Mouse (Mus musculus) lung, postnatal 25 days (tissue): Measurements from ENCODE around the gene Sp2.
A peak's percentile ranks its signal among the peaks of the same experiment; 100 is the strongest.

Experiments
- DNase-seq: peaks from one replicate; pipeline ENCODE4 v3.0.0; 2022; ENCODE audit warnings: low spot score

The Sp2 gene

DNA sequence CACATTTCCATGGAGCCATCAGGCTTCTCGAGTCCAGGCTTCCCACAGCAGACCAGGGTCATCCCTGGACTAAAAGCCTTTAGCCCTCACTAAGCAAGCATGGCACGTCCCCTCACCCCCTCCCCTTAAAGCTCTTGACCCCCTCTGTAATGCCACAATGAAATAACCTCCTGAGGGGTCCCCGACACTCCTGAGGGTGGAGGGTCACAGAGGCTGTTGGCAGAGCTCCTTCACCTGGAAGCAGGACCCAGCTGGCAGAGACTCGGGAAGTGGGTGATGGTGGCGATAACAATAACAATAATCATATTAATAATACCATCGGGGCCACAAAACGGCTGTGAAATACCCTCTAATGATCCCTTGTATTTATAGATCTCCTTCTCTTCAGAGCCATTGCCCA, at the start of gene Sp2:
TSS of gene Sp2 (minus strand) at position 101 of the 400 bp plus-strand sequence.
- no peak for DNase-seq

DNA sequence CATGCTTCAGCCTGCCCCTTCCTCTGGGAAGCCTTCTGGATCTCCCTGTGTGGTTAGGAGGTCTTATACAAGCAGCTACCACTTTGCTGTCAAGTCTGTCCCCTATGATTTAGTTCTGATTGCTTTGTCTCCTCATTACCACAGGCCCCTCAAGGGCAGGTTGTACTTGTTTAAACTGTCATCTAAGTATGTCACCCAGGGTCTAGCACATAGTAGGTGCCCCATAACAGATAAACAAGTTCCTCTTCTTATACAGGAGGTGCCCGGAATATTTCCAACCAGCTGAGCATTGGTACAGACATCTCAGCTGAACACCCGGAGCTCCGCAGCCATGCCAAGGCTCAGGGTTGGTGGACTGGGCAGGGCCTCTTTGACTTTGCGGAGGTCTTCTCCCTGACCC, 49.7 kb upstream of the Sp2 start:
- no peak for DNase-seq

DNA sequence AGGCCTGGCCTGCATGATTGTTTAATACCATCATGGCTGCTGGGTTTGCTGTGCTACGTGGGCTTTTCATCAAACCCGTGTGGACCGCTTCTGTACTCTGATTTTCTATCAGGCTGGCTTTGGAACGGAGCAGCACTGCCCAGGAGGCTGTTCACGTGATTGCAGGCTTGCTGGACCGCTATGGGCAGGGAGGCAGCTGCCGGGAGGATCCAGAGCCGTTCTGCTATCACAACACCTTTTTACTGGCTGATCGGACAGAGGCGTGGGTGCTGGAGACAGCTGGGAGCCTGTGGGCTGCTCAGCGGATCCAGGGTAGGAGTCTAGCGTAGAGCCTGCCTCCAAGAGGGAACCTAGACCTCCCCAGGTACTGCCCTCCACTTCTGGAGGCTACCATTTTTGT, 49.2 kb upstream of the Sp2 start:
- no peak for DNase-seq

DNA sequence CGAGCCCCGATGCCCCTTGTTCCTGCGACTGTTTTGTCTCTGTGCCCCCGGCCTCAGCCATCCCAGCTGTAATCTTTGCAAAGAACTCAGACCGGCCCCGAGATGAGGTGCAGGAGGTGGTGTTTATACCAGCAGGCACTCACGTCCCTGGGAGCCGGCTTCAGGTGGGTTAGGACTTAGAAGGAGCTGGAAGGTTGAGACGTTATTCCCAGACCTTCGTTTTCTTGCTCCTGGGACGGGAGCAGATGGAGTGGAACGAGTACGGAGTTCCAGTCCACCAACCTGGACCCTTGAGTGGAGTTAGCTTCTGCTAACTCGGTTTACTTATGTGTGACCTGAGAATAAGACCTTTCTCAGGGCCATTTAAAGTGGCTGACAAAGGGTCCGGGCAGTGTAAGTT, 47.7 kb upstream of the Sp2 start:
- DNase-seq, result no peak

DNA sequence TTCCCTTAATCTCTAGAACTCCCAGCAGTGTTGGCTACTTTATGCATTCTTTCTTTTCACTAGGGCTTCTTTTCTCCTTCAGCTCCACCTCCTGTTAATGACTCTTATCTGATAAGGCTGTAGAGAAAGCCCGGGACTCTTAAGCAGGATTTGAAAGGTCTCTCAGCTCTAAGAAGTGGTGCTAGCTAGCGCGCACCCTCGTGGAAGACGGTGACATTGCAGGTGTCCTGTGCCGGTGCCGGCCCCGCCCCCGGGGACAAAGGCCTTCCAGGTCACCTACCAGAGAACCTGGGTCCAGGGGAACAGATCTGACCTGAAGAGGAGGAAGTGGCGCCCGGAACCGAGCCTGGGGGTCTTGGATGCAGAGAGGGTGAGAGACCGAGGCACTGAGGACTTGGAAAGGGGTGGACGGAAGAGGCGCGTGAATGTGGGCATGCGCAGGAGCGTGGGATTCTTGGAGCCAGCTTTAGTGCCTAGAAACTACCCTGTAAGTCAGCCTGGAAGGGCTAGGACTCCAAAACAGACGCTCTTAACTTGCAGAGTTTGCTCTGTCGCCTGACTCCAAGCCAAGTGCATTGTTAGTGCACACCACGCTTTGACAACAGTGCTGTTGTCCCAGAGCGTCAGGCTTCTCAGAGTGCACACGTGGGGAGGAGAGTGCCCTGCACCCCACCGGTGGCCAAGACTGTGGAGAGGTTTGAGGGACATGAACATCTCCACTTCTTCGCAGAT, 47.1 kb upstream of the Sp2 start, which contains the start of gene Scrn2:
TSS of gene Scrn2 (plus strand) at position 253 of the 732 bp plus-strand sequence.
- DNase-seq, result peak; percentile 87

DNA sequence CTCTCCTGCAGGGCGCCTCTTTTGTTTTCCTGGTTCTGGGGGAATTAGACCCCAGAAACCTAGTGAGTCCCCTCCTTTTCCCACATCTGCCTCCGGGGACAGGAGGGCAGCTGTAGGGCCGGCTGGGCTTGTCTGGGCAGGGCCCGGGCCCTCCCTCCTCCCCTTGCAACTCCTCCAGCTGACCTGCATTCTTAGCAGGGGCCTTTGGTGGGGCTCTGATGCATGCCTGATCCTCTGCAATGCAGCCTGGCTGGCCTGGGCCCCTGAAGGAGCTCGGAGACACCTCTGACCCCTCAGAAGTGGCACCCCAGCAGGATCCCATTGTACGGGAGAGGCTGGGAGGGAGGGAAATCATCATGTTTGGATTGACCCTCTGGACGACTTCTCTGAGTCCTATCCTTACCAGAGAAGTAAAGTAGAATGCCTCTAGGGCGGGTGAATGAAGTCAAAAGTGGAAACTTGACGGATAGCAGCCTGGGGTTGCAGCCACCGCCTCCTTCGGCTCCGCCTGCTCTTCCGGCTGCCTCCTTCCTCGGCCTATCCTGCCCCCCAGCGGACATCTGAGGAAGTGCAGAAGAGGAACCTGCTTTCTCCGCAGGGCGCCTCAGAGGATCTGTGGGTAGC, 43.1 kb upstream of the Sp2 start:
- peak; percentile 91 for DNase-seq

DNA sequence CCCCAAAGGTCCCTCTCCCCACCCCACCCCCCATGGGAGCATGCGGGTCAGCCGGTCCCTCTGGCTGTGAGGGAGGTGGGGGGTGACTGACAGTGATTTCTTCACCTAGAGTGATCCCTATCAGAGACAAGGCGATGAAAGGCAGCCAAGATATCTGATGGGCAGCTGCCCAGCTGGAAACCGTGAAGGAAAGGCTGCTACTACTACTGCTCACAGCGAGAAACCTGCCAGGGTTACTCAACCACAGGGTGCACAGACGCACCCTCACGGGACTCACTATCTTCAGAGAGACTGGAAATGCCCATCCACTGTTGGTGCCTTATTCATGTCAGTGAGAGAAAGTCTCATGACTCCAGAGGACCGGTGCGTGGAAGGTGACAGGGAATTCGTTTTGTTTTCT, 42.2 kb upstream of the Sp2 start:
- no peak for DNase-seq

DNA sequence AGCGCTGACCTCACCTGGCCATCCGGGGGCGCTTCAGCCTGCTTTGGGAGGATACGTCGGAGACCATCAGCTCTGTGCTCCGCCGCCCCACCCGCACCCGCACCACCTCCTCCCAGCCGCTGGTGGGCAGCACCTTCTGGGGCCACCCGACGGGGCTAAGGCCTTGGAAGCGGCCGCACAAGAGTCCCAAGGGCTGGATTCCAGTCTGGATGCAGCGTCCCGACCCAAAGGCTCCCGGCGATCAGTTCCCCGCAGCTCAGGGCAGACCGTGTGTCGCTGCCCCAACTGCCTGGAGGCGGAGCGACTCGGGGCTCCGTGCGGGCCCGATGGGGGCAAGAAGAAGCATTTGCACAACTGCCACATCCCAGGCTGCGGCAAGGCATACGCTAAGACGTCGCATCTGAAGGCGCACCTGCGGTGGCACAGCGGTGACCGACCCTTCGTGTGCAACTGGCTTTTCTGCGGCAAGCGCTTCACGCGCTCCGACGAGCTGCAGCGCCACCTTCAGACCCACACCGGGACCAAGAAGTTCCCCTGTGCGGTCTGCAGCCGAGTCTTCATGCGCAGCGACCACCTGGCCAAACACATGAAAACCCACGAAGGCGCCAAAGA, 39.2 kb upstream of the Sp2 start:
- DNase-seq, result peak; percentile 77

DNA sequence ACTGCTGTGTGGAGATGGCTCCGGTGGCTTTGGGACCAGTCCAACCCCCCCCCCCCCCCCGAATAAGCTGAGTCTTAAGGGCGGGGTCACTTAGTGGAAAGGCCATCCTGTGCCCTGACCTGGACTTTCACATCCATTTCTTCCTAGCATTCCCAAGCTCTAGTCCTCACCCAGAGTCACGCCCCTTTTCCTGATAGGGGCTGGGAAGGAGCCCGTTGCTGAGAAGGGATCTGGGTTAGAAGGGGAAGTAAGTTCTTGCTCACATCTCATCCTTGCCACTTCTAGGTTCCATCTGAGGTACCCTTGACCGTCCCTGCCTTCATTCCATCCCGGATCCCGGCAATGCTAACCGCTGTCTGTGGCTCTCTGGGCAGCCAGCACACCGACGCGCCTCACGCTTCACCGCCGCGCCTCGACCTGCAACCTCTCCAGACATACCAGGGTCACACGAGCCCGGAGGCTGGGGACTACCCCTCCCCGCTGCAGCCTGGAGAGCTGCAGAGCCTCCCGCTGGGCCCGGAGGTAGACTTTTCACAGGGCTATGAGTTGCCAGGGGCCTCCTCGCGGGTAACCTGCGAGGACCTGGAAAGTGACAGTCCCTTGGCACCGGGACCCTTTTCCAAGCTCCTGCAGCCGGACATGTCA, 38.5 kb upstream of the Sp2 start:
- no peak for DNase-seq

DNA sequence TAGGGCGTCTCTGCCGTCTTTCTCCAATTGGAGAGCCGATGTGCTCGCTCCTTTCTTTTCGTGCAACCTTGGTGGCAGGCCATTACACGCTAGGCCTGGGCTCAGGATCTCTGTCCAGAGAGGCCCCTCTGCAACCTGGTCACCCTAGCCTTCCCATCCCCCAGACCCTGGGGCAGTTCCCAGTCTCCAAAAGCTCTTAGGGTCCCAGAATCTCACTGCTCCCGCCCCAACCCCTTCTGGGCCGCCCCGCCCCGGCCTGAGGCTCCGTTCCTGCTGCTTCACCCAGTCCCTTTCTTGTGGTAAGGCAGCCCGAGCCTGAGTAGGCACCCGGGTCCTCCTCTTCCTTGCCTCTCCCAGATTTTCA, 36.6 kb upstream of the Sp2 start:
- DNase-seq, result no peak

DNA sequence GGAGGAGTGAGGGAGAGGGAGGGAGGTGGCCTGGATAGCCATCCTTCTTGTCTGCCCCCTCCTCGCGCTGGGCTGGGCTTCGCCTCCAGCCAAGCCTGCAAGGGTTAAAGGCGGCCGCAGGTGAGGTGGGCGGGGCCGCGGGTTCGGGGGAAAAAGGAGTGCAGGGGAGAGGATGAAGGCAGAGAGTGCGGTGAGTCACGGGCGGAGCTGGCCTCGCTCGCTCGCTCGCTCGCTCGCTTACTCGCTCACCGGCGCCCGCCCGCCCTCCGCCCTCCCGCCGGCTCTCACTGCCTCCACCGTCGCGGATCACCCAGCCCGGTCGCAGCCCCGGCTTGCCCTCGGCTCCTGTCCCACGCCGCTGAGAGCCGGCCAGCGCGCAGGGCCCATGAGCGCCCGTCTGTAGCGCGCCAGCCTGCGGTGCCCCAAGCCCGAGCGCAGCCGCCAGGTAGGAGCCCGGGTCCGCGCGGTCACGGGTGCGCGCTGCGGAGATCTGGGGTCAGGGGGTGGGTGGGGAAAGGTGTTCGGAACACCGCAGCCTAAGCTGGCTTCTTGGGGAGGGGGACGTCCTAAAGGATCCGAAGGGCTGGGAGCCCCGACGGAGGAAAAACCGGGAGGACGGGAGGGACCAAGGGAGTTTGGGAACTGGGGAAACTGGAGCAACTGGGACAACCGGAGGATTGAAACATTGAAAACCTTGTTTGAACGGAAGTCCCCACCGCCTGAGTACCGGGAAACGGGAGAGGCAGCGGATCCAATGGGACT, 36.0 kb upstream of the Sp2 start:
- no peak for DNase-seq

DNA sequence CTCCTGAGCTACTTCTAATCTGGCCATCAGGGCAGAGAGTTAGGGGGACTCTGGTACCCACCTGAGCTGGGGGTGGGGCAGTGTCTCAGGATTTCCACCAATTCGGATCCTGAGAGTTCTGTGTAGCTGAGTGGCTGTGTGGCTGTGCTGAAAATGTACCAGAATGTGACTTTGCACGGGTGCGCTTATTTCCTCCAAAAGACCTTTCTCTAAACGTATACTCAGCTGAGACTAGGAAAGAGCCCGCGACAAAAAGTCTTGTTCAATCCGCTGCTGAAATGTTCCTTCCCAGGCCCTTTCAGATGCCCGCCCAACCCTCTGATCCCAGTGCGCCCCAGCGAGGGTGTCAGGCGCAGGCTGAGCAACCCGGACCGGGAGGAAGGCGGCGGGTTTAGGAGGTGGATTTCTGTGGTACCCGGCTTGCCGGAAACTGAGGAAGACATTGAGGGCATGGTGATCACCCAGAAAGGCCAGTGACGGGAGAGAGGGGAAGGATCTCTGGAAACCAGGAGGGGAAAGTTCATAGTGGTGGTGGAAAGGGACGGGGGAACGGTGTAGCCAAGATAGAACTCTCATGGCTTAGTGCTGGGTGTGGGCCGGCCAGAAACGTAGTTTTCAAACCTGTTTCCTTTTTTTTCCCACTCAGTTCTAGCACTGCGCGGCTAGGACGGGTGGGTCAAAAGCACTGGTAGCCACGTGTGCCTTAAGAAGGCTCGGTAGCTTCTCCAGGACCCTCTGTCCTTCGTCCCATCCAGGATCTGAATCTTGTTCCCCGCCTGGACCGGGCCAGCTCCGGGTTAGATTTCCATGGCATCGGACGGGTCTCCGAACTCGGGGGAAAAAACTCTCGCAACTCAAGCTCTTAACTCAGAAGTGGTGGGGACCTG, 35.2 kb upstream of the Sp2 start:
- no peak for DNase-seq

DNA sequence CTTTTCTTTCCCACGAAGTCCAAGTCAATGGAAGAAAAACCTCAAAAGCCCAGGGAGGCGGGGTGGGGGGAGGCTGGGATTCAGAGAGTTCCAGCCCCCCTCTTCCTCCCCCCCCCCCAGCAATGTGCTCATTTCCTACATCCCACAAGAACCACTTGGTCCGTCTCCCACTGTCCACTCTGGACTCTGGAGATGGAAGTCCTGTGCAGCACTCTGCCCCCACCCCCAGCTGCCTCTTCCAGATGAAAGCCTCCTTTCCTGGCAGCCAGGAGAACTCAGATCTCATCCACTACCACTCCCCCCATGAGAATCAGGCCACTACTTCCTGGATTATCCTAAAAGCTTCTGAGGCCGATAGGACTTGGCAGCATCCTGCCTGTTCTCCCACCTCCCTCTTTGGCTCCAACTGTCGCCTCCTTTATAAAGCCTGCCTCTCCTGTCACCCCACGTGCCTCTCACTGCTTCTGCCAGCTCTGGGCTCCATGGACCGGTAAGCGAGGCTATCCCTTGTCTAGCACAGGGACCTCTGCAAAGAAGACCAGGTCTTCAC, 30.4 kb upstream of the Sp2 start, which contains the start of gene Sp6:
TSS of gene Sp6 (plus strand) at position 274 of the 550 bp plus-strand sequence.
- DNase-seq, result no peak

DNA sequence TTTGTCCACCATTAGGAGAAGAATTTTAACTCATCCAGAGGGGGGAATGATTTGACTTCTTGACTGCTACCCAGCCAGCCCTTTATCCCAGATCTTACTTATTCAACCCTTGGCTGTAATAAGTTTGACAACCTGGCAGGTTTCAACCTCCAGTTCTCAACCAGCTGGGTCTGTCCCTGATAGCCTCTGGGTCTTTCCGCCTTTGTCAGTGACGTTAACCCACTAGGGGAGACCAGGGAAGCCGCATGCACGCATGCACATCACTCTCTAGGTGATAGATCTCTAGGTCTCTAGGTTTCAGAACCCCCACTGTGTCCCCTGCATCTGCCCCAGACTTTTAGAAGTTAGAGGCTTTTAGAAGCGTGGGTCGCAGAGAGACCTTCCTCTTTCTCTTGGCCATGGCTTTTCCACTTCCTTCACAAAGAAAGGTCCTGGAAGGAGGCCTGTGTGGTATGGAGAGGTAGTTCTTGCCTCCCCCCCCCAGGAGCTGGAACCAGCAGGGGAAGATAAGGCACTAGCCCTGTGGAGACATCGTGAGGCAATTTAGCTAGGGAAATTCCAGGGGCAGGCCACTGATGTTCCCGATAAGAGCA, 26.5 kb upstream of the Sp2 start:
- DNase-seq, result no peak

DNA sequence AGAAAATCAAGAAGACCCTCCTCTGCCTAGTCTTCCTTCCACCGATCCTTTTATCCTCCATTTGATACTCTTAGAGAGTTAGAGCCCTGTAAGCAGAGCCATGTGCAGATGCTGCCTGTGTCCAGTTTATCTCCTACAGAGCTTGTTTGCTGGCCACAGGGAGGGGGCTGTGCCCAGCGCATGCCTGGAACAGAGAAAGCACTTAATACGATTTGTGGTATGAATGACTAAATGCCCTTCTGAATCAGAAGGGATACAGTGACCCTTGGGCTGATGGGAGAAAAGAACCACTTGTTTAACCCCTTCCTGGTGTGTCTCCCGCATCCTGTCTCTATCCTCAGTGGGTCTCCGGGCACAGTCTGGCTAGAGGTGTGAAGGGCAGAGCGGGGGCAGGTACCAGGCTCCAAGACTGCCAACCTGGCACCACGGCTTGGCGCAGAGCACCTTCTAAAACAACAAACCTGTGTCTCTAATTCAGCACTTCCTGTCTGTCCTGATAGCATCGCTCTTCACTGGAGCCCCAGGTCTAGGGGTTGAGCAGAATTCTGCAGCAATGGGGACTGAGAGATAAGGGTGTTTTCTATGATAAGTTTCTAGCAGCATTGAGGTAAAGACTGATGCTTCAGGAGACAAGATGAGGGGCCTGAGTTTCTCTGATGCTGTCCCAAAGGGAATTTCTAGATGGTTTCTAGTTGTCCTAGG, 24.5 kb upstream of the Sp2 start:
- no peak for DNase-seq

DNA sequence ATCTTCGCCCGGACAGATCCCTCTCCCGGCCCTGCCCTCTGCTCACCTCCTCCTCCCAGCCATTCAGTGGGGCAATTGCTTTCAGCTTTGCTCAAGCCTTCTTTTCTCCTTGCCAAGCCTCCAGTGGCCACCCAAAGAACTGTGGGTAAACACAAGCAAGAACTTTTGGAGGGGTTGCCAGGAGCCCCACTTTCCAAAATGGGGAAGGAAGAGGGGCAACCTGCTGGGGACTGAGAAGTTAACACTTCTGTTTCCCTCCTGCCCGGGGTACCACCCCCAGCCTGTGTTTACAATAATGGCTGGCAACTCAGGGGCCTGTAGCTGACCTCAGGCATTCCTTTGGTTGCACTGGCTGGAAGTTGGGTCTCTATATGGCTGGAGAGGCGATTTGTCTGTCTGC, 20.4 kb upstream of the Sp2 start:
- DNase-seq, result no peak

DNA sequence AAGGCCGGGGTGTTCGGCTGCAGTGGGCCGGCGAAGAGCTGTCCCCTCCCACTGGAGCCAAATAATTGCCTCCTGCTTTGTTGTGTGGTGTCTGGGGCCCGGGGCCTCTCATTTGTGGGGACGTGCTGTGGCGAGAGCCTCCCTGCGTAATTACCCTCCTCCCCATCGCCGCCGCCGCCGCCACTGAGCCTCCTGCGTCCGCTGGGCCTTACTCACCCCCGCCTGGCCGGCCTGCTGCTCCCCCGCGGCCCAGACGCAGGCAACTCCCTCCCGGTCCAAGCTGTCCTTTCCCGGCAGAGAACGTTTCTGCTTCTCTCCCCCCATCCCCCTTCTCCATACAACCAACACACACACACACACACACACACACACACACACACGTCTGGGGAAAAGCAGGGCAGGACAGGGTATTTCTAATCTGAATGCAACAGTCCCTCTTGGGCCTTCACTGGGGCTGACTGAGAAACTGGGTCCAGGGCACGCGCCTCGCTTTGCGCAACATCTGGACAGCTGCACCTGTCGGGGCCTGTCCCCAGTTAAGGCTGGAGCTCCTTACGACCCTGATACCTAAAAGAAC, 14.7 kb upstream of the Sp2 start:
- DNase-seq, result no peak

DNA sequence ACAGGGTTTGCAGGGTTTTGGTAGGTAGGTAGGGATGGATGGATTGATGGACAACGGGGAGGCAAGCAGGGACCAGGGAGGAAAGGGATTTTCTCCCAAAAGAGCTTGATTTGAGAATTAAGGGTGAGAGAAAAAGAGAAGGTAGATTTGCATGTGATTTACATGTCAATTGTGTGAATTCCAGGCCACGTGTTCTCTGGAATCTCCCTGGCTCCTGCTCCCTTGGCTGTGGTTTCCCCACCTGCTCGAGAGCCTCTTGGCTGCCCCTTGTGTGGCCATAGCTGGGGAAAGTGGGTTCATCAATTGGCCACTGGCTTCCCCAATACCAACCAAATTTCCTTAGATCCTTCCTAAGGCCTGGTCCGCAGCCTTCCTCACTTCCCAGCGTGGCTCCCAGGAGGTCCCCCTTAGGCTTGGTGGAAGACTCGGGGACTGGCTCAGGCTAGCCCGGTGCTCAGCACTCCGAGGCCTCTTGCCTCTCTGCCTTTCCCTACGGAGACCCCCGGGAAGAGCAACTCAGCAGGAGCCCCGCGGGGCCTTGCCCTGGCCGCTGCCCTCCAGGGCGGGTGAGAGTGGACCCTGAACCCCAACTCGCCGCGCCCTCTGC, 14.1 kb upstream of the Sp2 start:
- DNase-seq, result no peak
